Mouse (Mus musculus) heart, adult 2 months (tissue): ENCODE results near the gene Inpp5d.

Source experiments
- CTCF ChIP-seq: fragments of 200-600 bp; IDR thresholded peaks from 2 replicates; pipeline ENCODE4 v1.8.1; 2022; ENCODE audit warnings: antibody characterized with exemption, mild to moderate bottlenecking, moderate library complexity
- POLR2A ChIP-seq: fragments of 200-500 bp; IDR thresholded peaks from 2 replicates; pipeline ENCODE4 v1.6.1; 2011; ENCODE audit warnings: mild to moderate bottlenecking, low read depth, low read length, control low read depth; ENCODE audit not compliant: insufficient read depth

- no peak for TF ChIP-seq CTCF
- TF ChIP-seq POLR2A, result no peak
Measured at GRCm38 (mm10) chr1:87659618-87659960, 39.5 kb downstream of the Inpp5d start.
